Comparison of ENCODE assay signal across 26 mouse cellular contexts in genomic region chr4:30315348-30315747, GRCm38 (mm10).
DNase-seq lines count a peak whose midpoint lies in the region; ATAC-seq and TF ChIP-seq lines count a peak whose summit lies in the region.
"Had no signal": no experiment of that assay in that cellular context is flagged by ENCODE, and none has a peak within 500 bp of the region (broad histone marks: within the 10 kb centered on the region; RNA-seq: fewer than 3 reads in every experiment).

No protein-coding gene starts in this region.

- peak; percentile 6 for DNase-seq in kidney, postnatal 14 days
- no peak for DNase-seq in gastrocnemius, adult 8-10 months (ENCODE audit: low spot score in 2 of 2)
- DNase-seq: adrenal gland, adult 8-10 months; adrenal gland, postnatal 14 days; adrenal gland, postnatal 36 days; cerebellum, adult 11-12 months; cerebellum, adult 2 months; cerebellum, adult 9-10 months; cerebellum, postnatal 14 days; cerebellum, postnatal 36 days; embryo, embryonic 11 days had no signal

- H3K4me1 ChIP-seq in kidney, embryonic 15.5 days, result no peaks in the 10 kb centered on the region
- H3K4me1 ChIP-seq: embryonic facial prominence, embryonic 15.5 days had no signal

- H3K27me3 ChIP-seq in kidney, embryonic 15.5 days, result no peaks in the 10 kb centered on the region
- no peaks in the 10 kb centered on the region for H3K27me3 ChIP-seq in C2C12 (ENCODE audit: control insufficient read depth, insufficient read depth, insufficient read length)
- no peaks in the 10 kb centered on the region for H3K27me3 ChIP-seq in myocyte (ENCODE audit: control insufficient read depth, insufficient read depth, insufficient read length)
- H3K27me3 ChIP-seq: CH12.LX; embryonic facial prominence, embryonic 13.5 days; embryonic facial prominence, embryonic 15.5 days; forebrain, embryonic 12.5 days; Patski had no signal

- no peaks in the 10 kb centered on the region for H3K36me3 ChIP-seq in kidney, embryonic 15.5 days
- H3K36me3 ChIP-seq in C2C12 (ENCODE audit: control insufficient read depth, insufficient read depth), result no peaks in the 10 kb centered on the region
- H3K36me3 ChIP-seq in myocyte (ENCODE audit: control insufficient read depth, insufficient read depth), result no peaks in the 10 kb centered on the region
- H3K36me3 ChIP-seq: embryonic facial prominence, embryonic 13.5 days; embryonic facial prominence, embryonic 15.5 days; forebrain, embryonic 10.5 days; forebrain, embryonic 12.5 days; G1E had no signal

- no peak for ATAC-seq in kidney, embryonic 15.5 days (replicated peaks; ENCODE audit: low FRiP score)
- ATAC-seq: activated CD4-positive, CD25-positive, alpha-beta regulatory T cell, adult 4 months; CD4-positive, CD25-positive, alpha-beta regulatory T cell, adult 4 months; forebrain, embryonic 14.5 days; forebrain, embryonic 16.5 days; Patski had no signal

- no peak overlapping the region for H3K9ac ChIP-seq in kidney, embryonic 15.5 days
- H3K9ac ChIP-seq: embryonic facial prominence, embryonic 13.5 days; embryonic facial prominence, embryonic 15.5 days; forebrain, embryonic 12.5 days had no signal

- H3K79me3 ChIP-seq in C2C12 (ENCODE audit: low read depth), result no peaks in the 10 kb centered on the region

- WGBS in kidney, embryonic 15.5 days, result 70% methylated on average over 1 of the region's 1 CpGs

- H3K4me3 ChIP-seq in kidney, embryonic 15.5 days (replicated peaks), result no peak overlapping the region
- no peak overlapping the region for H3K4me3 ChIP-seq in C2C12 (ENCODE audit: insufficient read depth, poor library complexity, severe bottlenecking)
- H3K4me3 ChIP-seq in myocyte, result no peak overlapping the region
- H3K4me3 ChIP-seq: embryonic facial prominence, embryonic 13.5 days; embryonic facial prominence, embryonic 15.5 days; erythroblast, embryonic 14.5 days; forebrain, embryonic 10.5 days; forebrain, embryonic 12.5 days had no signal

- TF ChIP-seq POLR2A in myocyte (IDR thresholded peaks at IDR 0.05; ENCODE audit: insufficient read length, low read depth), result no peak

- no peak overlapping the region for H3K27ac ChIP-seq in kidney, embryonic 15.5 days
- H3K27ac ChIP-seq: embryonic facial prominence, embryonic 13.5 days; embryonic facial prominence, embryonic 15.5 days; forebrain, embryonic 10.5 days; forebrain, embryonic 12.5 days had no signal

- H3K9me3 ChIP-seq in kidney, embryonic 15.5 days (replicated peaks), result no peaks in the 10 kb centered on the region
- H3K9me3 ChIP-seq: embryonic facial prominence, embryonic 13.5 days; embryonic facial prominence, embryonic 15.5 days; forebrain, embryonic 10.5 days; forebrain, embryonic 12.5 days; G1E had no signal

- H3ac ChIP-seq in C2C12 (ENCODE audit: control insufficient read depth, insufficient read length, low read depth) (no peak overlapping the region), myocyte (ENCODE audit: control insufficient read depth, insufficient read length) (no peak overlapping the region)

- TF ChIP-seq CTCF in C2C12 (IDR thresholded peaks at IDR 0.05; ENCODE audit: control insufficient read depth, insufficient read depth, insufficient read length), result no peak

- no peak overlapping the region for H3K4me2 ChIP-seq in kidney, embryonic 15.5 days
- no peak overlapping the region for H3K4me2 ChIP-seq in myocyte (ENCODE audit: low read depth)
- H3K4me2 ChIP-seq: embryonic facial prominence, embryonic 13.5 days; embryonic facial prominence, embryonic 15.5 days; forebrain, embryonic 12.5 days had no signal

- H3K79me2 ChIP-seq in C2C12 (ENCODE audit: control insufficient read depth, insufficient read depth), result no peaks in the 10 kb centered on the region
- no peaks in the 10 kb centered on the region for H3K79me2 ChIP-seq in myocyte (ENCODE audit: control insufficient read depth, insufficient read depth)

TF ChIP-seq in C2C12, 6 proteins besides CTCF, POLR2A, EP300 and RAD21:
- TF ChIP-seq MYOG (IDR thresholded peaks at IDR 0.05; ENCODE audit: control insufficient read depth, extremely low read depth, insufficient read length) (no peak), MYOD1 (IDR thresholded peaks at IDR 0.05; ENCODE audit: control insufficient read depth, insufficient read length, low read depth) (peak; percentile 80)

TF ChIP-seq in myocyte, 11 proteins besides CTCF, POLR2A, EP300 and RAD21:
- TF ChIP-seq MYOG (IDR thresholded peaks at IDR 0.05; ENCODE audit: control insufficient read depth in 1 of 3, insufficient read depth in 1 of 3, insufficient read length in 2 of 3, low read depth in 2 of 3) (no peak), MYOD1 (IDR thresholded peaks at IDR 0.05; ENCODE audit: control insufficient read depth in 1 of 3, insufficient read length in 2 of 3, low read depth in 2 of 3) (peak; percentile 7 to 42 (median 14))
